ENCODE assay signal across 8 mouse cellular contexts in genomic region chr10:61534371-61535101, GRCm38 (mm10). TPM values are rescaled to one million over a fixed set of nuclear protein-coding genes. Genes with fewer than 3 reads are reported as not detected.
DNase-seq lines count a peak whose midpoint lies in the region; ATAC-seq and TF ChIP-seq lines count a peak whose summit lies in the region.

No protein-coding gene starts in this region.

- TF ChIP-seq POLR2A in limb, embryonic 14.5 days (IDR thresholded peaks at IDR 0.05; ENCODE audit: borderline replicate concordance, extremely low read depth, insufficient read depth, insufficient read length), result no peak

- no peak overlapping the region for H3K4me2 ChIP-seq in limb, embryonic 14.5 days (replicated peaks; ENCODE audit: low read depth, low read length, severe bottlenecking)
- H3K4me2 ChIP-seq in midbrain, embryonic 16.5 days (ENCODE audit: low read length), result no peak overlapping the region

- no peaks in the 10 kb centered on the region for H3K27me3 ChIP-seq in G1E (ENCODE audit: insufficient read depth, low read length)
- H3K27me3 ChIP-seq in limb, embryonic 14.5 days (ENCODE audit: control insufficient read depth, insufficient read depth, low read length), result no peaks in the 10 kb centered on the region
- no peaks in the 10 kb centered on the region for H3K27me3 ChIP-seq in midbrain, embryonic 16.5 days (ENCODE audit: control insufficient read depth, insufficient read depth, low read depth, low read length)

- DNase-seq in G1E (ENCODE audit: low spot score), result no peak
- DNase-seq in c-Kit-positive CD71-positive TER-119-negative erythroid progenitor cells, embryonic 14.5 days (ENCODE audit: low read depth), result peak; percentile 54
- DNase-seq in forelimb bud, embryonic 11.5 days (ENCODE audit: low read depth, low spot score), result peak; percentile 26
- peak; percentile 32 for DNase-seq in limb, embryonic 14.5 days (ENCODE audit: low spot score)
- DNase-seq in urinary bladder, postnatal 10 days (ENCODE audit: low spot score), result no peak
- DNase-seq in gastrocnemius, postnatal 36 days, result no peak
- no peak for DNase-seq in testis, postnatal 14 days (ENCODE audit: low spot score)

- H3K9ac ChIP-seq in limb, embryonic 14.5 days (ENCODE audit: low read depth, low read length, severe bottlenecking), result no peak overlapping the region
- H3K9ac ChIP-seq in midbrain, embryonic 16.5 days (ENCODE audit: low read depth, low read length), result peak overlapping the region; percentile 26; the same call in 1 of the 2 replicates

- H3K27ac ChIP-seq in limb, embryonic 14.5 days (replicated peaks; ENCODE audit: low read depth, low read length), result peak overlapping the region; percentile 19; the same call in 1 of the 2 replicates
- H3K27ac ChIP-seq in midbrain, embryonic 16.5 days (ENCODE audit: low read length), result peak overlapping the region; percentile 71

- ATAC-seq in G1E (ENCODE audit: extremely low read depth, insufficient number of reproducible peaks, low FRiP score, poor library complexity, severe bottlenecking), result peak; percentile 22; the same call in 1 of the 2 replicates
- 0 out of 2 replicates have a peak, but pooled peaks have one; percentile 18 for ATAC-seq in limb, embryonic 14.5 days (ENCODE audit: low FRiP score, low read depth)
- peak; percentile 74 for ATAC-seq in midbrain, embryonic 16.5 days

- no peak for TF ChIP-seq CTCF in G1E (IDR thresholded peaks at IDR 0.05; ENCODE audit: low read depth, low read length)

- peaks cover 66% of the 10 kb centered on the region for H3K36me3 ChIP-seq in G1E (replicated peaks)
- no peaks in the 10 kb centered on the region for H3K36me3 ChIP-seq in limb, embryonic 14.5 days (ENCODE audit: control insufficient read depth, insufficient read depth, low read length)
- H3K36me3 ChIP-seq in midbrain, embryonic 16.5 days (ENCODE audit: control insufficient read depth, insufficient read depth, low read length), result no peaks in the 10 kb centered on the region

- intact Hi-C loops in gastrocnemius, postnatal 36 days (cut with DNase I), result no loop called here

- peaks cover 9% of the 10 kb centered on the region for H3K4me1 ChIP-seq in G1E (ENCODE audit: insufficient read depth, low read depth, low read length)
- H3K4me1 ChIP-seq in limb, embryonic 14.5 days (ENCODE audit: control insufficient read depth, insufficient read depth, low read length), result peaks cover 30% of the 10 kb centered on the region
- peaks cover 44% of the 10 kb centered on the region for H3K4me1 ChIP-seq in midbrain, embryonic 16.5 days (ENCODE audit: control insufficient read depth, insufficient read depth, low read length)

- H3K9me3 ChIP-seq in G1E (replicated peaks), result no peaks in the 10 kb centered on the region
- H3K9me3 ChIP-seq in limb, embryonic 14.5 days (ENCODE audit: control insufficient read depth, low read length), result no peaks in the 10 kb centered on the region
- H3K9me3 ChIP-seq in midbrain, embryonic 16.5 days (replicated peaks; ENCODE audit: control insufficient read depth, low read length, poor library complexity, severe bottlenecking), result no peaks in the 10 kb centered on the region

- WGBS in limb, embryonic 14.5 days, result 85% methylated on average over 3 of the region's 3 CpGs
- 25% methylated on average over 3 of the region's 3 CpGs for WGBS in midbrain, embryonic 16.5 days

- H3K4me3 ChIP-seq in G1E (ENCODE audit: low read depth, low read length), result peak overlapping the region; percentile 23; the same call in 1 of the 2 replicates
- no peak overlapping the region for H3K4me3 ChIP-seq in limb, embryonic 14.5 days (replicated peaks; ENCODE audit: low read length)
- H3K4me3 ChIP-seq in midbrain, embryonic 16.5 days (ENCODE audit: low read depth, low read length), result no peak overlapping the region

RNA-seq across cellular contexts. Expression of gene Lrrc20, which starts 58.9 kb away (rescaled TPM):
- total RNA-seq in G1E (2014; fragmentation: Nextera tagmentation) (7.4 and 7.7 TPM in 2 replicates), G1E (2017) (4.2 TPM in 2 replicates)
- polyA plus RNA-seq in G1E (2012), result 8.4 and 11.1 TPM in 2 replicates
- 11.3 and 15.3 TPM in 2 replicates for polyA plus RNA-seq in limb, embryonic 14.5 days (2012; rRNA removed)
- 10.2 and 10.4 TPM in 2 replicates for polyA plus RNA-seq in limb, embryonic 14.5 days (2014; fragmentation: Nextera tagmentation; extraction: Ambion mirVana)
- polyA plus RNA-seq in midbrain, embryonic 16.5 days (2015; fragmentation: Nextera tagmentation; extraction: Ambion mirVana), result 14.6 and 15.7 TPM in 2 replicates
- 100 to 1,000 TPM; 131 to 150 TPM for total RNA-seq in gastrocnemius, postnatal 36 days (2021)

Comparison
In these comparisons a context has a peak if more than half of its experiments do, and no peak if none do; other contexts are left out.
1. ATAC-seq: peak in every context shown above with its lines; median percentile 74 in midbrain, embryonic 16.5 days; 22 in G1E; 18 in limb, embryonic 14.5 days.
2. DNase-seq: peak in c-Kit-positive CD71-positive TER-119-negative erythroid progenitor cells, embryonic 14.5 days (single experiment), forelimb bud, embryonic 11.5 days (single experiment) and limb, embryonic 14.5 days (single experiment); none in G1E (single experiment), urinary bladder, postnatal 10 days (single experiment), gastrocnemius, postnatal 36 days (0 of 2) and testis, postnatal 14 days (single experiment).